Mouse (Mus musculus) 416B (cell line): ENCODE results near the gene Stat1.

Experiments
- DNase-seq: peaks from one replicate; pipeline ENCODE4 v3.0.0; 2011; ENCODE audit warnings: low read depth

Stat1 gene

GRCm38 (mm10) chr1:52163707-52164457, 44.6 kb downstream of the Stat1 start:
- no peak for DNase-seq

GRCm38 (mm10) chr1:52166652-52167220, 47.5 kb downstream of the Stat1 start:
- peak; percentile 30 for DNase-seq

- peak; percentile 60 for DNase-seq
These were observed 50.8 kb downstream of the Stat1 start for GRCm38 (mm10) chr1:52170057-52170456.

- no peak for DNase-seq
These were observed 51.5 kb downstream of the Stat1 start for GRCm38 (mm10) chr1:52170747-52171146.

- DNase-seq = no peak
These were observed 52.0 kb downstream of the Stat1 start for GRCm38 (mm10) chr1:52171271-52171670.

- no peak for DNase-seq
These were observed 56.1 kb downstream of the Stat1 start for GRCm38 (mm10) chr1:52175321-52175720.

- no peak for DNase-seq
These were observed 56.7 kb downstream of the Stat1 start for GRCm38 (mm10) chr1:52175983-52176382.

GRCm38 (mm10) chr1:52176999-52177398, 57.8 kb downstream of the Stat1 start:
- DNase-seq = no peak

GRCm38 (mm10) chr1:52179939-52180568, 60.8 kb downstream of the Stat1 start:
- no peak for DNase-seq

GRCm38 (mm10) chr1:52181994-52182393, 62.8 kb downstream of the Stat1 start:
- DNase-seq = no peak

GRCm38 (mm10) chr1:52182992-52183391, 63.8 kb downstream of the Stat1 start:
- DNase-seq = no peak
